Mouse (Mus musculus) C2C12 (cell line): ENCODE measurements around the gene Csgalnact2. TPM values are rescaled to one million over a fixed set of nuclear protein-coding genes. Genes with fewer than 3 reads are reported as not detected.

ENCODE experiments used
- H3K27me3 ChIP-seq: one replicate; pipeline ENCODE4 v1.6.1; 2011; ENCODE audit not compliant: control insufficient read depth, insufficient read depth, insufficient read length
- H3K36me3 ChIP-seq: one replicate; pipeline ENCODE4 v1.6.1; 2011; ENCODE audit not compliant: control insufficient read depth, insufficient read depth
- H3K4me3 ChIP-seq: one replicate; pipeline ENCODE4 v1.5.1; 2011; ENCODE audit warnings: mild to moderate bottlenecking, control low read depth; ENCODE audit not compliant: poor library complexity, insufficient read depth, severe bottlenecking
- H3K79me2 ChIP-seq: one replicate; pipeline ENCODE4 v1.6.1; 2011; ENCODE audit not compliant: control insufficient read depth, insufficient read depth
- H3K79me3 ChIP-seq: one replicate; pipeline ENCODE4 v1.6.1; 2011; ENCODE audit warnings: low read depth, control low read depth
- H3ac ChIP-seq: one replicate; pipeline ENCODE3; 2011; ENCODE audit warnings: low read depth; ENCODE audit not compliant: control insufficient read depth, insufficient read length
- CEBPB ChIP-seq: IDR thresholded peaks from one replicate; pipeline ENCODE4 v1.6.1; 2011; ENCODE audit warnings: low read depth, mild to moderate bottlenecking, control low read depth, moderate library complexity
- CTCF ChIP-seq: IDR thresholded peaks from one replicate; pipeline ENCODE4 v1.5.1; 2011; ENCODE audit not compliant: control insufficient read depth, insufficient read depth, insufficient read length
- FOSL1 ChIP-seq: IDR thresholded peaks from one replicate; pipeline ENCODE4 v1.8.0; 2011; ENCODE audit warnings: mild to moderate bottlenecking, low read length; ENCODE audit not compliant: poor library complexity, insufficient read depth, severe bottlenecking
- MAX ChIP-seq: IDR thresholded peaks from one replicate; pipeline ENCODE4 v1.6.1; 2011; ENCODE audit warnings: mild to moderate bottlenecking, control low read depth
- MYOD1 ChIP-seq: IDR thresholded peaks from one replicate; pipeline ENCODE4 v1.6.1; 2011; ENCODE audit warnings: low read depth; ENCODE audit not compliant: control insufficient read depth, insufficient read length
- MYOG ChIP-seq: IDR thresholded peaks from one replicate; pipeline ENCODE4 v1.6.1; 2011; ENCODE audit not compliant: control insufficient read depth, insufficient read length; ENCODE audit errors: extremely low read depth
- USF1 ChIP-seq: IDR thresholded peaks from one replicate; pipeline ENCODE4 v1.6.1; 2011; ENCODE audit warnings: low read depth, mild to moderate bottlenecking, control low read depth, moderate library complexity
- polyA plus RNA-seq: library from polyadenylated mRNA; unstranded; fragments of >200 nt; fragmentation: generic; extraction: Trizol; gene quantifications from one replicate; pipeline ENCODE4 v1.2.1, GENCODE M21; 2012; ENCODE audit warnings: missing spikeins

Csgalnact2 gene
- polyA plus RNA-seq, 1 experiment: 4.6 TPM

GRCm38 (mm10) chr6:118168106-118168505 lies 29.2 kb upstream of the Csgalnact2 start:
- TF ChIP-seq FOSL1 (no peak), CTCF (no peak), MAX (no peak), CEBPB (no peak), MYOG (no peak), USF1 (no peak), MYOD1 (no peak)
- H3K79me2 ChIP-seq: no peaks in the 10 kb centered on the region
- H3ac ChIP-seq: no peak overlapping the region
- peaks cover 9% of the 10 kb centered on the region for H3K27me3 ChIP-seq
- H3K4me3 ChIP-seq: no peak overlapping the region
- no peaks in the 10 kb centered on the region for H3K36me3 ChIP-seq
- H3K79me3 ChIP-seq: no peaks in the 10 kb centered on the region

- TF ChIP-seq CEBPB: no peak
- TF ChIP-seq MAX: no peak
- no peak for TF ChIP-seq CTCF
- TF ChIP-seq MYOD1: no peak
- no peak for TF ChIP-seq USF1
- no peak for TF ChIP-seq FOSL1
- TF ChIP-seq MYOG: no peak
- H3ac ChIP-seq: no peak overlapping the region
- H3K79me3 ChIP-seq: no peaks in the 10 kb centered on the region
- no peaks in the 10 kb centered on the region for H3K36me3 ChIP-seq
- H3K27me3 ChIP-seq: peaks cover 9% of the 10 kb centered on the region
- H3K4me3 ChIP-seq: no peak overlapping the region
- no peaks in the 10 kb centered on the region for H3K79me2 ChIP-seq
Observed at GRCm38 (mm10) chr6:118167013-118167412, 28.1 kb upstream of the Csgalnact2 start.

- H3ac ChIP-seq: no peak overlapping the region
- H3K79me3 ChIP-seq: no peaks in the 10 kb centered on the region
- no peak overlapping the region for H3K4me3 ChIP-seq
- H3K27me3 ChIP-seq: peaks cover 9% of the 10 kb centered on the region
- TF ChIP-seq MYOG (no peak), FOSL1 (no peak), USF1 (no peak), CTCF (no peak), MAX (no peak), CEBPB (no peak), MYOD1 (no peak)
- no peaks in the 10 kb centered on the region for H3K36me3 ChIP-seq
- H3K79me2 ChIP-seq: no peaks in the 10 kb centered on the region
Observed at GRCm38 (mm10) chr6:118165516-118165915, 26.6 kb upstream of the Csgalnact2 start.

GRCm38 (mm10) chr6:118164691-118165090 lies 25.8 kb upstream of the Csgalnact2 start:
- no peak overlapping the region for H3ac ChIP-seq
- peaks cover 9% of the 10 kb centered on the region for H3K27me3 ChIP-seq
- no peaks in the 10 kb centered on the region for H3K79me2 ChIP-seq
- no peak overlapping the region for H3K4me3 ChIP-seq
- H3K36me3 ChIP-seq: no peaks in the 10 kb centered on the region
- TF ChIP-seq MAX (no peak), CTCF (no peak), MYOG (no peak), CEBPB (no peak), MYOD1 (no peak), FOSL1 (no peak), USF1 (no peak)
- no peaks in the 10 kb centered on the region for H3K79me3 ChIP-seq

GRCm38 (mm10) chr6:118163086-118163485 lies 24.1 kb upstream of the Csgalnact2 start:
- Histone ChIP-seq H3K36me3 (no peaks in the 10 kb centered on the region), H3K79me3 (no peaks in the 10 kb centered on the region), H3K4me3 (no peak overlapping the region), H3K27me3 (peaks cover 2% of the 10 kb centered on the region), H3ac (no peak overlapping the region), H3K79me2 (no peaks in the 10 kb centered on the region)
- no peak for TF ChIP-seq CEBPB
- no peak for TF ChIP-seq USF1
- TF ChIP-seq MYOD1: no peak
- TF ChIP-seq FOSL1: no peak
